Mouse (Mus musculus) neural tube, embryonic 11.5 days (tissue): ENCODE measurements at regions not wholly inside any gene's neighbourhood (a gene's known extent, or its start where the extent isn't known, plus 50 kb on each side); places are given as distances from the start of the nearest gene placed in this dataset.

Experiments
- ATAC-seq: fragments of 200-750 bp; cut with Nextera tagmentation; 2 replicates; pipeline ENCODE4 v1.8.0; 2017; ENCODE audit warnings: moderate number of reproducible peaks, mild to moderate bottlenecking, moderate TSS enrichment, moderate library complexity; ENCODE audit not compliant: insufficient read depth, low FRiP score, low TSS enrichment
- DNase-seq: peaks from one replicate; pipeline ENCODE4 v3.0.0-alpha.2; 2015; ENCODE audit warnings: low spot score
- H3K27ac ChIP-seq: fragments of 300-500 bp; sonication (generic); 2 replicates; pipeline ENCODE4 v1.5.1; 2014; ENCODE audit warnings: low read depth, mild to moderate bottlenecking, low read length
- H3K27me3 ChIP-seq: fragments of 300-500 bp; sonication (generic); 2 replicates; pipeline ENCODE4 v1.6.1; 2014; ENCODE audit warnings: mild to moderate bottlenecking, low read length, mixed read lengths; ENCODE audit not compliant: control insufficient read depth, insufficient read depth
- H3K36me3 ChIP-seq: fragments of 300-500 bp; sonication (generic); 2 replicates; pipeline ENCODE4 v1.6.1; 2014; ENCODE audit warnings: mild to moderate bottlenecking, low read length, moderate library complexity, mixed read lengths; ENCODE audit not compliant: control insufficient read depth, insufficient read depth
- H3K4me1 ChIP-seq: fragments of 300-500 bp; sonication (generic); 2 replicates; pipeline ENCODE4 v1.6.1; 2014; ENCODE audit warnings: low read length, mixed read lengths; ENCODE audit not compliant: control insufficient read depth, insufficient read depth
- H3K4me2 ChIP-seq: fragments of 300-500 bp; sonication (generic); 2 replicates; pipeline ENCODE4 v1.6.1; 2014; ENCODE audit warnings: low read depth, mild to moderate bottlenecking, moderate library complexity
- H3K4me3 ChIP-seq: fragments of 300-500 bp; sonication (generic); 2 replicates; pipeline ENCODE4 v1.5.1; 2014; ENCODE audit warnings: low read depth, low read length
- H3K9ac ChIP-seq: fragments of 300-500 bp; sonication (generic); 2 replicates; pipeline ENCODE4 v1.6.1; 2014; ENCODE audit warnings: mild to moderate bottlenecking, low read length
- H3K9me3 ChIP-seq: fragments of 300-500 bp; sonication (generic); 2 replicates; pipeline ENCODE4 v1.6.1; 2016; ENCODE audit warnings: low read length; ENCODE audit not compliant: control insufficient read depth
- WGBS: fragments of 180-500 bp; shearing (Covaris S2); extraction: QIAGEN DNeasy Blood & Tissue Kit; methylation state at CpG from one replicate; pipeline ENCODE4 v1.1.7; 2014; 5-methylcytosine and 5-hydroxymethylcytosine counted together

DNA sequence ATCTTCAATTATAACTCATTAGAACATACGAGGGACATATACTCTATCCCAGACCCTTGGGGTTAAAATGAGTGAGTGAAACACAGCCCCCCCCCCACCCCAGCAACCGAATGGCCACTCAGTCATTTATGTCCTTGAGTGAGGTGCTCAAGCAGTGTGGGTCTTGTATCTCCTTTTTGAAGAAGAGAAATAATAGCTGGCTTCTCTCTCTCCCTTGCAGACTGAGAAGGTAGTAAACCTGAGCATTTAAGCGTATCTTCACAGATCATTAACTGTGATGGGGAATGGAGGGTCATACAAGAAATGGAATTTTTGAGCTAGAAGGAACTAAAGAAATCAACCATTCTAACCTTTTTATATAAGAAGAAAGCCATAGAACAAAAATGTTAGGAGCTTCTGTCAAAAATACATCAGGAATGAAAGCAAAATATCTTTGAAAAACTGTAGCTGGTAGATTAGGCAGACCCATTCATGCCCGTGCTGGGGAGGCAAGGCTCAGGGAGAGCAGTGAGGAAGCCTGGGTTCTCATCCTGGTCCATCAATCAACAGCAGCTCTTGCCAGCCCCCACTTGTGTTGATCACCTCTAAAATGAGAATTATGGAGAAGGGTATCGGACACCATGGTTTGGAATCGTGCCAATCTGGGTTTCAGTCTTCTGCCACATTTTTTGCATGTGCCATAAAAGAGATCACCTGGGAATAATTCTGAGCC lies 98.4 kb upstream of the Plxna2 start:
- WGBS = 75% methylated on average over 6 of the region's 6 CpGs

DNA sequence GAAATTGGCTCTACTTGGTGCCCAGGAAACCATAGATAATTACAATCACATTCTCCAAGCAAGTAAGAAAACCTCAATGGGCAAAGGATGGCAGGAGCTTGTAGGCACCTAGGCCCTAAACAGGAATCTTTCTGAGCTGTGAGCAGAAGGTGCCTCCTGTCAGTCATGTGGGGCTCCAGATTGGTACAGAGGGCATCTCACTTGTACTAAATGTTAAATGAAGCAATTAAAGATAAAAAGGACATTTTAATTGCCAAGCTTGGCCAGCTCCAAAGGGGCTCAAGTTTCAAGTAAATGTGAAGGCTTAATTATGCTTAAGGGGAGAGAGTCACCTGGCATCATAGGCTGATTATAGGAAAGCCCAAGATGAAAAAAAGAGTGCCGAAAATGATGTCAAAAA lies 101.9 kb upstream of the Plxna2 start:
- Histone ChIP-seq H3K9me3 (no peaks in the 10 kb centered on the region), H3K4me2 (no peak overlapping the region), H3K4me1 (no peaks in the 10 kb centered on the region), H3K36me3 (no peaks in the 10 kb centered on the region), H3K27me3 (no peaks in the 10 kb centered on the region), H3K9ac (no peak overlapping the region), H3K4me3 (no peak overlapping the region), H3K27ac (no peak overlapping the region)
- DNase-seq (no peak), ATAC-seq (no peak)
- WGBS = 83% methylated on average over 1 of the region's 1 CpGs

More for the DNA sequence above, 98.4 kb upstream of the Plxna2 start:
- no peak overlapping the region for H3K27ac ChIP-seq
- no peak overlapping the region for H3K4me3 ChIP-seq
- no peaks in the 10 kb centered on the region for H3K27me3 ChIP-seq
- no peaks in the 10 kb centered on the region for H3K9me3 ChIP-seq
- H3K9ac ChIP-seq = no peak overlapping the region
- DNase-seq = no peak
- no peak overlapping the region for H3K4me2 ChIP-seq
- no peaks in the 10 kb centered on the region for H3K36me3 ChIP-seq
- H3K4me1 ChIP-seq = no peaks in the 10 kb centered on the region
- no peak for ATAC-seq

DNA sequence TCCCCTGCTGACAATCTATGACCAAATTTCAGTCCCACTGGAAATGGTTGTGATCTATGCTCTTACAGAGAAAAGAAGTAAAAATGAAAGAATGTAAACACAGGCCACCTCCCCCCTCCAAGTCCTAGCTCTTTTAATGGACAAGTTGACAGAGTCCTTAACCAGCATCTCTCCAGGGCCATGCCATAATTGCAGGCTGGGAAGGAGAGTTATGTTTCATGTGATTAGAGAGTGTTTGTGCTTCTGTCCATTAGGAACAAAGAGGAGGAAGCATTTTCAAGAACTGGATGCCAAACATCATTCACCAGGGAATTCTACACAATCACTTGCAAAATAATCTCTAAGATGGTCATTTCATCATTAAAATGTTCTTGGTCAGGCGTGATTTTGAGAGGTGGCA lies 109.7 kb upstream of the Plxna2 start:
- 83% methylated on average over 1 of the region's 1 CpGs for WGBS
- DNase-seq = no peak

DNA sequence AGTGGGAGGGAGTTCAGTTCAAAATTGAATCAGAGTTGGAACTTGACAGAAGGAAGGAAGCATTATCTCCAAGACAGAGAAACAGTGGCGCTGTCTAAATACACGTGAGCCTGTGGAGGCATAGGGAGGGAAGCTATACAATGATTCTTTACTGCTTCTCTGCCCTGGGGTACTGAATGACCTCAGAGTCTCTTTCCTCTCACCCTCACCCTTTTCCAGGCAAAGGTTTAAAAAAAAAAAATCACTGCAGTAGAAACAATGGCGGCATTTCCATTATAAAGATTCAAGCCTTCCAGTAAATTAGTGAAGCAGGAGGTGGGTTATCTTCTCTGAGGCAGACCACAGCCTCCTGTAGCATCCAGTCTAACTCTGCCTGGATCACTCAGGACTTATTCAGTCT lies 112.2 kb upstream of the Plxna2 start:
- H3K27ac ChIP-seq = no peak overlapping the region
- no peak for DNase-seq
- 32% methylated on average over 3 of the region's 3 CpGs for WGBS
- ATAC-seq = no peak
- H3K9me3 ChIP-seq = no peaks in the 10 kb centered on the region
- no peak overlapping the region for H3K4me3 ChIP-seq
- no peaks in the 10 kb centered on the region for H3K4me1 ChIP-seq
- no peaks in the 10 kb centered on the region for H3K27me3 ChIP-seq
- H3K36me3 ChIP-seq = no peaks in the 10 kb centered on the region
- H3K9ac ChIP-seq = no peak overlapping the region
- no peak overlapping the region for H3K4me2 ChIP-seq

More for the DNA sequence above, 109.7 kb upstream of the Plxna2 start:
- no peaks in the 10 kb centered on the region for H3K4me1 ChIP-seq
- H3K4me2 ChIP-seq = no peak overlapping the region
- H3K4me3 ChIP-seq = no peak overlapping the region
- no peak for ATAC-seq
- H3K27me3 ChIP-seq = no peaks in the 10 kb centered on the region
- no peaks in the 10 kb centered on the region for H3K9me3 ChIP-seq
- H3K36me3 ChIP-seq = no peaks in the 10 kb centered on the region
- no peak overlapping the region for H3K27ac ChIP-seq
- H3K9ac ChIP-seq = no peak overlapping the region

DNA sequence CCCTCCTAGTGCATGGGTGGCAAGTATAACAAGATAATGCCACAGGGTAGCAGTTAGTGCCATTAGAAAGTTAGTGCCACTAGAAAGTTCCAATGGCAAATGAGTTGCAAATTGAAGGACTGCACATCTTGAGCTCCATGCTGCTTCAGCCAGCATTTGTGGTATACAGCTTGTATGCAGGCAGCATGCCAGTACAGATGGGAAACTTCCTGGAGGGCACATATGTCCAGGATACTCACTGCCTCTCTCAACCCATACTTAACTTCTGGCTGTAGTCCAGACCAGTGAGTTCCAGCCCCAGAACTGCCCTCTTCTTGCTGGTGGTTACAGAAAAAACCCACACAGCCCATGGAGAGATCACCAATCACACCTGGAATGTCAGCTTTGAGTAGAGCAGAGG lies 113.8 kb upstream of the Plxna2 start:
- H3K4me1 ChIP-seq = no peaks in the 10 kb centered on the region
- H3K9me3 ChIP-seq = no peaks in the 10 kb centered on the region
- H3K27ac ChIP-seq = no peak overlapping the region
- H3K36me3 ChIP-seq = no peaks in the 10 kb centered on the region
- no peak overlapping the region for H3K4me2 ChIP-seq
- no peak overlapping the region for H3K9ac ChIP-seq
- H3K27me3 ChIP-seq = no peaks in the 10 kb centered on the region
- H3K4me3 ChIP-seq = no peak overlapping the region
- ATAC-seq = no peak
- no peak for DNase-seq

DNA sequence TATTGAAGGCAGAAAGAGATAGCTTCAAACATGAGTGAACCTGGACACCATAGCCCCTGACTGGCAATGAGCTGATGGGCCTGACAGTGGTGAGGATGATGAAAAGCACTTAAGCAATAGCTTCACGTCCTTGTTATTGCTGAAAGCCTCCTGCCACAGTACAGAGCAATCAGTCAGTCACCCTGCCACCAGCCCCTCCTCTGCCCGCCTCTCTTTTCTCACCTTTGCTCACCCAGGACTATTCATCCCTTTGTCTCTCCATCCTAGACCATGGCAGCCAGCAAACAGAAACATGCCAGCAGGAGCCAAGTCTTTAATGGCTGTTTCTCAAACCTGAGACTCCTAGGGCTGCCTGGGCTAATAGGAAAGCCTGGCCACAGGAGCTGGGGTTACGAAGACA lies 114.5 kb upstream of the Plxna2 start:
- Histone ChIP-seq H3K4me3 (no peak overlapping the region), H3K27ac (no peak overlapping the region), H3K4me1 (no peaks in the 10 kb centered on the region), H3K36me3 (no peaks in the 10 kb centered on the region), H3K9me3 (no peaks in the 10 kb centered on the region), H3K9ac (no peak overlapping the region), H3K4me2 (no peak overlapping the region), H3K27me3 (no peaks in the 10 kb centered on the region)
- WGBS = 25% methylated on average over 3 of the region's 3 CpGs
- ATAC-seq = no peak
- no peak for DNase-seq

DNA sequence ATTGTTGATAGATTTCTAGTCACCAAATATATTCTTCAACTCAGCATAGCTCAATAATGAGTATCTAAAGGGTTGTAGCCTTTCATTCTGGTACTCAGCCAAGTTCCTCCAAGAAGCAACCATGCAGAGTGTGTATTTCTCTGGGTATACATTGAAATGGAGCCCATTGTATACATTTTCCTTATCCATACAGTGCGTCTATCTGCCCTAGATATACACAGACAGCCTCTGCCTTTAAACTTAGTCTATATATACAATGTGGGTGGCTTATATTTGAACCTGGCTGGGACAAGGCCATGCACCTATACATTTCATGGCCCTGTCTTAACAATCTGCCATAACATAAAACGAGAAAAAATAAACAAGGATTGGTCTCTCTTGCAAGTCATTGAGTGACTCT lies 121.6 kb upstream of the Plxna2 start:
- H3K4me1 ChIP-seq = no peaks in the 10 kb centered on the region
- H3K9me3 ChIP-seq = no peaks in the 10 kb centered on the region
- no peaks in the 10 kb centered on the region for H3K27me3 ChIP-seq
- H3K4me3 ChIP-seq = no peak overlapping the region
- no peaks in the 10 kb centered on the region for H3K36me3 ChIP-seq
- WGBS = 86% methylated on average over 2 of the region's 2 CpGs
- DNase-seq (no peak), ATAC-seq (no peak)
- H3K9ac ChIP-seq = no peak overlapping the region
- H3K27ac ChIP-seq = no peak overlapping the region
- H3K4me2 ChIP-seq = no peak overlapping the region

DNA sequence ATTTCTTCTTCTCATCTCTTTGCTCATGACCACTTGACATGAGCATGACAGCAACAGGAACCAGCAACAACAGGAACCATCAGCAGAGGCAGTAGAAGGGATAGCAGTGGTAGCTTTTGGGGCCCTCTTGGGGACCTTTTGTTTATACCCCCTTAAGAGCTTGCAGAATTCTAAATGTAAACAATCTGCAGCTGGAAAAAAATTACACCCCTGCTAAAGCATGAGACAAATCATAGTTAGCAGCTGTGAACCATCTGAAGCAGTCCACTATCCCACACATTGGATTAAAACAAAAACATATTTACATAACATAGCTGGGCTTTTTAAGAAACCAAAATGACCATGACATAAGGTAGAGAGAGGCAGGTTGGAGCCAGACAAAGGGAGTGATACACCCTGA lies 126.9 kb upstream of the Plxna2 start:
- H3K4me1 ChIP-seq = no peaks in the 10 kb centered on the region
- H3K27ac ChIP-seq = no peak overlapping the region
- H3K27me3 ChIP-seq = no peaks in the 10 kb centered on the region
- no peak for DNase-seq
- no peak overlapping the region for H3K4me2 ChIP-seq
- H3K4me3 ChIP-seq = no peak overlapping the region
- ATAC-seq = no peak
- H3K36me3 ChIP-seq = no peaks in the 10 kb centered on the region
- no peaks in the 10 kb centered on the region for H3K9me3 ChIP-seq
- H3K9ac ChIP-seq = no peak overlapping the region

DNA sequence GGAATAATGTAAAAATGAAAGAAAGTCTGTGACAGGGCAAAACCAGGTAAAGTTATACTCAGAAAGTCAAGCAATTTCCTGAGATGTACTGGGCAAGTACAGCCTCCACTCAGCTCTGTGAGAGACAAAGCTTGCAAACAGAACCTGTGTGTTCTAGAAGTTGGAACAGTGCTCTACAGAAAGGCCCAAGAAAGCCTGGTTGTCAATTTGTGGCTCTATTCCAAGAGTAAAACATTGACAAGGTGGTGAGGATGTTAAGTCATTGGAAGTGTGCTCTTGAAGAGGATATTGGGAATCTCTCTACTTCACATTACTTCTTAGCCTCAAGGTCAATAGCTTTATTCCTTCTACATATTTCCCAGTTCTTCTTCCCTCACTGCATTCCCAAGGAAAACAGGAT lies 129.9 kb upstream of the Plxna2 start:
- DNase-seq (no peak), ATAC-seq (no peak)
- Histone ChIP-seq H3K27me3 (no peaks in the 10 kb centered on the region), H3K9me3 (no peaks in the 10 kb centered on the region), H3K9ac (no peak overlapping the region), H3K36me3 (no peaks in the 10 kb centered on the region), H3K4me2 (no peak overlapping the region), H3K27ac (no peak overlapping the region), H3K4me3 (no peak overlapping the region), H3K4me1 (no peaks in the 10 kb centered on the region)
